In the genomic region with DNA sequence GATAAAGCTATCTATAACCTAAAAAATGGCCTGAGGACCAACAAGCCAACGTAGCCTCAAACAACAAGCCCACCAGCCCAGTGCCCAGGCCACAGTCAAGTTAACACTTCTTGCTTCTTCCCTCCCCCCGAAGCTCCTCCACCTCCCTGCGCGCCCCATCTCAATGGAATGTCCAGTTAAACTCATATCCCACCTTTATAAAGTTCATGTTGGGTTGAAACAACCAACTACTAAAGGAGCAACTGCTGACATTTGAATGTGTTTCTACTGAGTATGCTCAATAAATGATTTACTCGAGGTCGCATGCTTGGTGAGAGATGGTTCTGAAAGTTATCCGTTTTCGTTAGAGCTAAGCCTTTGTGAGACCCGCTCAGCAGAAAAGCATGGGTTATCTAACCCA, we compare ENCODE assay signal across 10 mouse cellular contexts. TPM values are rescaled to one million over a fixed set of nuclear protein-coding genes. Genes with fewer than 3 reads are reported as not detected.
DNase-seq lines count a peak whose midpoint lies in the region; ATAC-seq and TF ChIP-seq lines count a peak whose summit lies in the region.
"Had no signal": no experiment of that assay in that cellular context is flagged by ENCODE, and none has a peak within 500 bp of the region (broad histone marks: within the 10 kb centered on the region; RNA-seq: fewer than 3 reads in every experiment).

No protein-coding gene starts in this region.

- H3K4me2 ChIP-seq in hindbrain, embryonic 14.5 days (replicated peaks) = peak overlapping the region; percentile 77
- H3K4me2 ChIP-seq in limb, embryonic 12.5 days = peak overlapping the region; percentile 75
- peak overlapping the region; percentile 71 for H3K4me2 ChIP-seq in neural tube, embryonic 13.5 days

- H3K27me3 ChIP-seq in liver, adult 2 months (ENCODE audit: control insufficient read depth, insufficient read depth, low read length) = no peaks in the 10 kb centered on the region
- H3K27me3 ChIP-seq in hindbrain, embryonic 14.5 days (ENCODE audit: control insufficient read depth, insufficient read depth, low read length) = no peaks in the 10 kb centered on the region
- no peaks in the 10 kb centered on the region for H3K27me3 ChIP-seq in limb, embryonic 12.5 days
- no peaks in the 10 kb centered on the region for H3K27me3 ChIP-seq in neural tube, embryonic 13.5 days

- peak; percentile 29 for DNase-seq in liver, adult 2 months (ENCODE audit: extremely low read depth, low read depth, low spot score)
- DNase-seq in liver = no peak
- DNase-seq in hindbrain, embryonic 14.5 days (ENCODE audit: low spot score) = no peak
- no peak for DNase-seq in retina, postnatal 1 day
- no peak for DNase-seq in embryo, embryonic 10 days (ENCODE audit: low spot score)
- DNase-seq in cerebellum, adult 11-12 months = no peak

- no peak for TF ChIP-seq POLR2A in liver, adult 2 months (IDR thresholded peaks at IDR 0.05; ENCODE audit: extremely low read depth, insufficient read depth, low read length)

- no peak overlapping the region for H3K27ac ChIP-seq in liver, adult 2 months (replicated peaks; ENCODE audit: insufficient read depth, low read depth, low read length)
- H3K27ac ChIP-seq in hindbrain, embryonic 14.5 days = no peak overlapping the region
- H3K27ac ChIP-seq in limb, embryonic 12.5 days = no peak overlapping the region
- no peak overlapping the region for H3K27ac ChIP-seq in neural tube, embryonic 13.5 days (replicated peaks)
- H3K27ac ChIP-seq: macrophage had no signal

- H3K4me3 ChIP-seq in liver, adult 2 months (ENCODE audit: insufficient read depth, low read depth, low read length) = no peak overlapping the region
- H3K4me3 ChIP-seq in hindbrain, embryonic 14.5 days (replicated peaks; ENCODE audit: low read length) = peak overlapping the region; percentile 85
- H3K4me3 ChIP-seq in limb, embryonic 12.5 days (replicated peaks) = peak overlapping the region; percentile 89; the same call in 1 of the 2 replicates
- peak overlapping the region; percentile 88 for H3K4me3 ChIP-seq in neural tube, embryonic 13.5 days

- WGBS in liver, adult 2 months = 57% methylated on average over 9 of the region's 9 CpGs
- 76% methylated on average over 9 of the region's 9 CpGs for WGBS in hindbrain, embryonic 14.5 days
- 82% methylated on average over 9 of the region's 9 CpGs for WGBS in limb, embryonic 12.5 days
- WGBS in neural tube, embryonic 13.5 days = 80% methylated on average over 9 of the region's 9 CpGs

- H3K9ac ChIP-seq in liver, adult 2 months (ENCODE audit: low read depth, low read length) = no peak overlapping the region
- no peak overlapping the region for H3K9ac ChIP-seq in hindbrain, embryonic 14.5 days
- no peak overlapping the region for H3K9ac ChIP-seq in limb, embryonic 12.5 days (replicated peaks)
- H3K9ac ChIP-seq in neural tube, embryonic 13.5 days = no peak overlapping the region

- H3K79me2 ChIP-seq in liver, adult 2 months (ENCODE audit: control insufficient read depth, insufficient read depth, low read length) = peaks cover 18% of the 10 kb centered on the region

- TF ChIP-seq CTCF in liver, adult 2 months (IDR thresholded peaks at IDR 0.05; ENCODE audit: low read depth, low read length) = no peak

- no peak for ATAC-seq in hindbrain, embryonic 14.5 days (ENCODE audit: low FRiP score)
- ATAC-seq in limb, embryonic 12.5 days (ENCODE audit: insufficient number of reproducible peaks, insufficient read depth, low FRiP score, low TSS enrichment, low read depth) = no peak
- ATAC-seq in neural tube, embryonic 13.5 days (ENCODE audit: low read depth) = no peak

- H3K4me1 ChIP-seq in liver, adult 2 months (ENCODE audit: control insufficient read depth, insufficient read depth, low read length) = peaks cover 11% of the 10 kb centered on the region
- peaks cover 11% of the 10 kb centered on the region for H3K4me1 ChIP-seq in hindbrain, embryonic 14.5 days (replicated peaks; ENCODE audit: control insufficient read depth, insufficient read depth, low read length)
- H3K4me1 ChIP-seq in limb, embryonic 12.5 days (replicated peaks) = peaks cover 40% of the 10 kb centered on the region
- peaks cover 42% of the 10 kb centered on the region for H3K4me1 ChIP-seq in neural tube, embryonic 13.5 days (replicated peaks)

- peaks cover 4% of the 10 kb centered on the region; the same call in 1 of the 2 replicates for H3K9me3 ChIP-seq in hindbrain, embryonic 14.5 days (ENCODE audit: control insufficient read depth, low read length)
- 0 out of 2 replicates have a peak, but pooled peaks cover 5% of the 10 kb centered on the region for H3K9me3 ChIP-seq in limb, embryonic 12.5 days
- H3K9me3 ChIP-seq in neural tube, embryonic 13.5 days = no peaks in the 10 kb centered on the region

- no peaks in the 10 kb centered on the region for H3K36me3 ChIP-seq in liver, adult 2 months (ENCODE audit: control insufficient read depth, insufficient read depth, low read length)
- no peaks in the 10 kb centered on the region for H3K36me3 ChIP-seq in hindbrain, embryonic 14.5 days (replicated peaks; ENCODE audit: control insufficient read depth, insufficient read depth)
- no peaks in the 10 kb centered on the region for H3K36me3 ChIP-seq in limb, embryonic 12.5 days
- no peaks in the 10 kb centered on the region for H3K36me3 ChIP-seq in neural tube, embryonic 13.5 days

RNA-seq across cellular contexts. Expression of gene Rab3ip, which starts 2.2 kb away (rescaled TPM):
- total RNA-seq in liver, adult 2 months (2014; rRNA removed) = 23.9 and 25.9 TPM in 2 replicates
- 57.7 and 66.5 TPM in 2 replicates for polyA plus RNA-seq in liver, adult 2 months (2012; rRNA removed)
- polyA plus RNA-seq in hindbrain, embryonic 14.5 days (2014; fragmentation: Nextera tagmentation; extraction: Ambion mirVana) = 44.8 and 48.0 TPM in 2 replicates
- 41.9 and 44.4 TPM in 2 replicates for polyA plus RNA-seq in limb, embryonic 12.5 days (2016; fragmentation: Nextera tagmentation; extraction: Ambion mirVana)
- 50.7 and 50.8 TPM in 2 replicates for polyA plus RNA-seq in neural tube, embryonic 13.5 days (2015; fragmentation: Nextera tagmentation; extraction: Ambion mirVana)

RNA-seq across cellular contexts. Expression of gene Gm10271, which starts 24.0 kb away (rescaled TPM):
- total RNA-seq in liver, adult 2 months (2014; rRNA removed) = not detected in 2 replicates
- polyA plus RNA-seq in liver, adult 2 months (2012; rRNA removed) = not detected in 2 replicates
- not detected in 2 replicates for polyA plus RNA-seq in hindbrain, embryonic 14.5 days (2014; fragmentation: Nextera tagmentation; extraction: Ambion mirVana)
- polyA plus RNA-seq in limb, embryonic 12.5 days (2016; fragmentation: Nextera tagmentation; extraction: Ambion mirVana) = not detected in 2 replicates
- polyA plus RNA-seq in neural tube, embryonic 13.5 days (2015; fragmentation: Nextera tagmentation; extraction: Ambion mirVana) = not detected in 2 replicates
- polyA plus RNA-seq: macrophage; spleen, adult 2 months had no signal

RNA-seq across cellular contexts. Expression of gene Best3, which starts 37.7 kb away (rescaled TPM):
- total RNA-seq in liver, adult 2 months (2014; rRNA removed) = not detected in 2 replicates
- not detected in 2 replicates for polyA plus RNA-seq in liver, adult 2 months (2012; rRNA removed)
- polyA plus RNA-seq in hindbrain, embryonic 14.5 days (2014; fragmentation: Nextera tagmentation; extraction: Ambion mirVana) = 0.09 and 0.26 TPM in 2 replicates
- polyA plus RNA-seq in limb, embryonic 12.5 days (2016; fragmentation: Nextera tagmentation; extraction: Ambion mirVana) = 0.35 and 0.48 TPM in 2 replicates
- 0.34 TPM in 1 of 2 replicates, not detected in the other for polyA plus RNA-seq in neural tube, embryonic 13.5 days (2015; fragmentation: Nextera tagmentation; extraction: Ambion mirVana)

RNA-seq across cellular contexts. Expression of gene Myrfl, which starts 51.7 kb away (rescaled TPM):
- total RNA-seq in liver, adult 2 months (2014; rRNA removed) = not detected in 2 replicates
- polyA plus RNA-seq in liver, adult 2 months (2012; rRNA removed) = not detected in 2 replicates
- 0.08 TPM in 1 of 2 replicates, not detected in the other for polyA plus RNA-seq in hindbrain, embryonic 14.5 days (2014; fragmentation: Nextera tagmentation; extraction: Ambion mirVana)
- 0.09 and 0.10 TPM in 2 replicates for polyA plus RNA-seq in limb, embryonic 12.5 days (2016; fragmentation: Nextera tagmentation; extraction: Ambion mirVana)
- 0.15 and 0.27 TPM in 2 replicates for polyA plus RNA-seq in neural tube, embryonic 13.5 days (2015; fragmentation: Nextera tagmentation; extraction: Ambion mirVana)
- polyA plus RNA-seq: macrophage had no signal
